Comparison of ENCODE assay signal across 9 mouse cellular contexts in genomic region chr17:30950780-30951179, GRCm38 (mm10). TPM values are rescaled to one million over a fixed set of nuclear protein-coding genes. Genes with fewer than 3 reads are reported as not detected.
DNase-seq lines count a peak whose midpoint lies in the region; ATAC-seq and TF ChIP-seq lines count a peak whose summit lies in the region.
"Had no signal": no experiment of that assay in that cellular context is flagged by ENCODE, and none has a peak within 500 bp of the region (broad histone marks: within the 10 kb centered on the region; RNA-seq: fewer than 3 reads in every experiment).

No protein-coding gene starts in this region.

- TF ChIP-seq CTCF in intestine, postnatal 0 days (IDR thresholded peaks at IDR 0.05; ENCODE audit: low read depth) = peak; percentile 86

- no peak overlapping the region for H3K9ac ChIP-seq in intestine, postnatal 0 days (ENCODE audit: low read depth, low read length)
- no peak overlapping the region for H3K9ac ChIP-seq in intestine, embryonic 15.5 days
- H3K9ac ChIP-seq: midbrain, embryonic 12.5 days had no signal

- no peaks in the 10 kb centered on the region for H3K27me3 ChIP-seq in intestine, postnatal 0 days (replicated peaks; ENCODE audit: control insufficient read depth, insufficient read depth, low read length)
- H3K27me3 ChIP-seq in intestine, embryonic 15.5 days (replicated peaks) = no peaks in the 10 kb centered on the region
- H3K27me3 ChIP-seq: midbrain, embryonic 12.5 days had no signal

- intact Hi-C loops in left cerebral cortex, postnatal 36 days (cut with DNase I) = loop anchor here (2.0 to 10.0 kb wide), 3 partner anchors 106 to 203 kb away; no protein-coding TSS in a partner anchor

- no peaks in the 10 kb centered on the region for H3K9me3 ChIP-seq in intestine, postnatal 0 days (ENCODE audit: control insufficient read depth)
- H3K9me3 ChIP-seq in intestine, embryonic 15.5 days = no peaks in the 10 kb centered on the region
- H3K9me3 ChIP-seq: midbrain, embryonic 12.5 days had no signal

- no peak overlapping the region for H3K27ac ChIP-seq in intestine, postnatal 0 days (ENCODE audit: low read depth, low read length)
- no peak overlapping the region for H3K27ac ChIP-seq in intestine, embryonic 15.5 days
- H3K27ac ChIP-seq: midbrain, embryonic 12.5 days had no signal

- no peaks in the 10 kb centered on the region for H3K36me3 ChIP-seq in intestine, postnatal 0 days (ENCODE audit: control insufficient read depth, insufficient read depth)
- no peaks in the 10 kb centered on the region for H3K36me3 ChIP-seq in intestine, embryonic 15.5 days
- H3K36me3 ChIP-seq: midbrain, embryonic 12.5 days had no signal

- H3K4me3 ChIP-seq in intestine, postnatal 0 days (ENCODE audit: low read depth, low read length) = no peak overlapping the region
- H3K4me3 ChIP-seq in intestine, embryonic 15.5 days (replicated peaks) = no peak overlapping the region
- H3K4me3 ChIP-seq: midbrain, embryonic 12.5 days had no signal

- H3K4me2 ChIP-seq in intestine, postnatal 0 days (replicated peaks; ENCODE audit: low read depth) = no peak overlapping the region
- no peak overlapping the region for H3K4me2 ChIP-seq in intestine, embryonic 15.5 days (replicated peaks)
- H3K4me2 ChIP-seq: midbrain, embryonic 12.5 days had no signal

- under 1% methylated on average over 7 of the region's 7 CpGs for WGBS in intestine, postnatal 0 days
- 2% methylated on average over 7 of the region's 7 CpGs for WGBS in intestine, embryonic 15.5 days

- ATAC-seq in intestine, postnatal 0 days = no peak
- ATAC-seq in intestine, embryonic 15.5 days = no peak
- ATAC-seq in hematopoietic stem cell, adult 5-6 weeks (replicated peaks in 1 of 2; ENCODE audit: insufficient read depth in 1 of 2, low FRiP score in 2 of 2, low TSS enrichment in 1 of 2, low read depth in 1 of 2, poor library complexity in 2 of 2, severe bottlenecking in 2 of 2) = 0 out of 4 replicates have a peak, but pooled peaks have one; percentile 12 to 36
- ATAC-seq in activated CD4-positive, CD25-positive, alpha-beta regulatory T cell, adult 4 months = no peak

- no peaks in the 10 kb centered on the region for H3K4me1 ChIP-seq in intestine, postnatal 0 days (replicated peaks; ENCODE audit: control insufficient read depth, insufficient read depth, low read length)
- no peaks in the 10 kb centered on the region for H3K4me1 ChIP-seq in intestine, embryonic 15.5 days (replicated peaks)

- peak; percentile 80 for DNase-seq in NIH3T3 (ENCODE audit: low read depth)
- peak; percentile 68 for DNase-seq in cerebellum, adult 8-10 months
- peak; percentile 40 to 62 for DNase-seq in left cerebral cortex, postnatal 36 days (ENCODE audit: low spot score in 2 of 2)
- peak; percentile 77 for DNase-seq in retina, postnatal 1 day

RNA-seq across cellular contexts. Expression of gene Umodl1, which starts 3.7 kb away (rescaled TPM):
- 0.04 TPM in 1 of 2 replicates, not detected in the other for polyA plus RNA-seq in intestine, postnatal 0 days (2015; fragmentation: Nextera tagmentation; extraction: Ambion mirVana)
- polyA plus RNA-seq in intestine, embryonic 15.5 days (2015; fragmentation: Nextera tagmentation; extraction: Ambion mirVana) = 0.06 TPM in 1 of 2 replicates, not detected in the other
- total RNA-seq in hematopoietic stem cell, adult 5-6 weeks (2017) = not detected in 2 replicates
- total RNA-seq in left cerebral cortex, postnatal 36 days (2021) = under 1 TPM; 0.17 to 0.34 TPM
- not detected for polyA plus RNA-seq in activated CD4-positive, CD25-positive, alpha-beta regulatory T cell, adult 4 months (2017; shearing (Covaris generic))
- polyA plus RNA-seq: midbrain, embryonic 12.5 days had no signal

RNA-seq across cellular contexts. Expression of gene Glp1r, which starts 49.2 kb away (rescaled TPM):
- polyA plus RNA-seq in intestine, postnatal 0 days (2015; fragmentation: Nextera tagmentation; extraction: Ambion mirVana) = 0.63 and 0.88 TPM in 2 replicates
- 0.32 and 0.44 TPM in 2 replicates for polyA plus RNA-seq in intestine, embryonic 15.5 days (2015; fragmentation: Nextera tagmentation; extraction: Ambion mirVana)
- 0.13 TPM in 1 of 2 replicates, not detected in the other for total RNA-seq in hematopoietic stem cell, adult 5-6 weeks (2017)
- 1 to 10 TPM in 1 of 2 experiments, under 1 TPM in 1; 0.42 to 1.1 TPM for total RNA-seq in left cerebral cortex, postnatal 36 days (2021)
- under 1 TPM in 1 of 2 experiments, not detected in 1; 0.15 TPM for polyA plus RNA-seq in activated CD4-positive, CD25-positive, alpha-beta regulatory T cell, adult 4 months (2017; shearing (Covaris generic))

Comparison
In these comparisons a context has a peak if more than half of its experiments do, and no peak if none do; other contexts are left out.
1. ATAC-seq: peak in hematopoietic stem cell, adult 5-6 weeks (2 of 2); none in intestine, postnatal 0 days (single experiment), intestine, embryonic 15.5 days (single experiment) and activated CD4-positive, CD25-positive, alpha-beta regulatory T cell, adult 4 months (single experiment).
2. Peak in every context shown above with its lines, with median percentiles within 50 percentile points of each other: DNase-seq.